Mouse (Mus musculus) neural tube, embryonic 13.5 days (tissue): ENCODE data around the gene Pax8. TPM values are rescaled to one million over a fixed set of nuclear protein-coding genes. Genes with fewer than 3 reads are reported as not detected.

Source experiments
- ATAC-seq: fragments of 200-750 bp; cut with Nextera tagmentation; 2 replicates; pipeline ENCODE4 v1.8.0; 2017; ENCODE audit warnings: low read depth, mild to moderate bottlenecking, moderate TSS enrichment, moderate library complexity
- H3K27ac ChIP-seq: fragments of 300-500 bp; sonication (generic); replicated peaks from 2 replicates; pipeline ENCODE4 v1.5.1; 2015; ENCODE audit warnings: moderate library complexity, mild to moderate bottlenecking, inconsistent platforms
- H3K27me3 ChIP-seq: fragments of 300-500 bp; sonication (generic); 2 replicates; pipeline ENCODE4 v1.6.1; 2015; ENCODE audit warnings: mild to moderate bottlenecking, inconsistent platforms
- H3K36me3 ChIP-seq: fragments of 300-500 bp; sonication (generic); 2 replicates; pipeline ENCODE4 v1.6.1; 2015; ENCODE audit warnings: mild to moderate bottlenecking, inconsistent platforms
- H3K4me1 ChIP-seq: fragments of 300-500 bp; sonication (generic); replicated peaks from 2 replicates; pipeline ENCODE4 v1.6.1; 2015; ENCODE audit warnings: inconsistent platforms
- H3K4me2 ChIP-seq: fragments of 300-500 bp; sonication (generic); 2 replicates; pipeline ENCODE4 v1.6.1; 2015; ENCODE audit warnings: inconsistent platforms, mild to moderate bottlenecking, moderate library complexity
- H3K4me3 ChIP-seq: fragments of 300-500 bp; sonication (generic); 2 replicates; pipeline ENCODE4 v1.5.1; 2015; ENCODE audit warnings: mild to moderate bottlenecking, inconsistent platforms
- H3K9ac ChIP-seq: fragments of 300-500 bp; sonication (generic); 2 replicates; pipeline ENCODE4 v1.6.1; 2015; ENCODE audit warnings: moderate library complexity, mild to moderate bottlenecking, inconsistent platforms
- H3K9me3 ChIP-seq: fragments of 300-500 bp; sonication (generic); 2 replicates; pipeline ENCODE4 v1.6.1; 2016; ENCODE audit warnings: inconsistent platforms
- WGBS: fragments of 180-500 bp; shearing (Covaris S2); methylation state at CpG from one replicate; pipeline ENCODE4 v1.1.7; 2015; 5-methylcytosine and 5-hydroxymethylcytosine counted together
- polyA plus RNA-seq: library from polyadenylated mRNA; unstranded; fragments of >200 nt; fragmentation: Nextera tagmentation; extraction: Ambion mirVana; gene quantifications from 2 replicates; pipeline ENCODE4 v1.2.1, GENCODE M21; 2015

Pax8 gene
- polyA plus RNA-seq, 1 experiment from 2014 or later, result 53.2 TPM

DNA sequence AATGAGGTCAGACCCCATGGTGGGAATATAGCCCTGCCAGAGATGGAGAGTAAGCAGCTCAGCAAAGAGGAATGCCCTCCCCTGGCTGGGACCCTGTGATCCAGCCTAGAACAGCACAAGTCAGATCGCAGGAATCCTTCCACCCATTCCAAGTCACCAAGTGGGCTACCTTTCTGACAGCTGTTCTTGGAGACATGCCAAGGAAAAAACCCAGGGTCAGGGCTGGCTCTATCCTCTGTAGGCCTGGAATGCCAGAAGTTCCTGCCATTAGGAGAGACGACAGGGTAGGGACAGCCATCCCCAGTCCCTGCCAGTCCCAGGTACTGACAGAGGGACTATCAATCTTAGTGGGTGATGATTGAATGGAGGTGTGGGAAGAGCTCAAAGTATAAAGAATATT lies 4.5 kb upstream of the Pax8 start:
- Histone ChIP-seq H3K36me3 (no peaks in the 10 kb centered on the region), H3K27me3 (peaks cover 37% of the 10 kb centered on the region), H3K4me3 (no peak overlapping the region), H3K4me1 (peaks cover 5% of the 10 kb centered on the region; the same call in 1 of the 2 replicates), H3K9me3 (no peaks in the 10 kb centered on the region), H3K27ac (no peak overlapping the region), H3K4me2 (no peak overlapping the region), H3K9ac (no peak overlapping the region)
- 48% methylated on average over 2 of the region's 2 CpGs for WGBS
- no peak for ATAC-seq

GRCm38 (mm10) chr2:24479151-24479550 lies 3.8 kb upstream of the Pax8 start:
- Histone ChIP-seq H3K4me3 (no peak overlapping the region), H3K27me3 (peaks cover 44% of the 10 kb centered on the region), H3K4me1 (peaks cover 12% of the 10 kb centered on the region), H3K27ac (no peak overlapping the region), H3K9me3 (no peaks in the 10 kb centered on the region), H3K36me3 (no peaks in the 10 kb centered on the region), H3K9ac (no peak overlapping the region), H3K4me2 (no peak overlapping the region)
- 7% methylated on average over 1 of the region's 1 CpGs for WGBS
- ATAC-seq, result no peak

DNA sequence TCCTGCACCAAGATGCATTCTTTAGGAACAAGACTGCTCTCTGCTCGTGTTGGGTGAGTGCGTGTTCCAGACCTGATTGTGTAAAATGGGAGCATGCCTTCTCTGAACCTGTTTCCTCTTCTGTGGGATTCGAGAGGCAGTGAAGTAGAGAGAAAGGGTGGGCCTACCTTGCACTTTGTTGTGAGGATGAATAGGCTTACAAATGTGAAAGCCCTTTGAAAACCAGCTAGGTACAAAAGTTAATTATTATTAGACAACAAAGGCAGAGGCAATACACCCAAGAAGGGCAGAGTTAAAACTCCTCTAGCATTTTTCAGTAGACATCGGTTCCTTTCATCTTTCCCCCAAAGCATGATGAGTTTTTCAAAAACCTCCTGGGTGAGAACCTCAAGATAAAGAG lies 3.2 kb upstream of the Pax8 start:
- Histone ChIP-seq H3K4me2 (no peak overlapping the region), H3K9me3 (no peaks in the 10 kb centered on the region), H3K4me1 (peaks cover 17% of the 10 kb centered on the region), H3K4me3 (no peak overlapping the region), H3K27me3 (peaks cover 50% of the 10 kb centered on the region), H3K36me3 (no peaks in the 10 kb centered on the region), H3K27ac (no peak overlapping the region), H3K9ac (no peak overlapping the region)
- 42% methylated on average over 4 of the region's 4 CpGs for WGBS
- ATAC-seq, result no peak

DNA sequence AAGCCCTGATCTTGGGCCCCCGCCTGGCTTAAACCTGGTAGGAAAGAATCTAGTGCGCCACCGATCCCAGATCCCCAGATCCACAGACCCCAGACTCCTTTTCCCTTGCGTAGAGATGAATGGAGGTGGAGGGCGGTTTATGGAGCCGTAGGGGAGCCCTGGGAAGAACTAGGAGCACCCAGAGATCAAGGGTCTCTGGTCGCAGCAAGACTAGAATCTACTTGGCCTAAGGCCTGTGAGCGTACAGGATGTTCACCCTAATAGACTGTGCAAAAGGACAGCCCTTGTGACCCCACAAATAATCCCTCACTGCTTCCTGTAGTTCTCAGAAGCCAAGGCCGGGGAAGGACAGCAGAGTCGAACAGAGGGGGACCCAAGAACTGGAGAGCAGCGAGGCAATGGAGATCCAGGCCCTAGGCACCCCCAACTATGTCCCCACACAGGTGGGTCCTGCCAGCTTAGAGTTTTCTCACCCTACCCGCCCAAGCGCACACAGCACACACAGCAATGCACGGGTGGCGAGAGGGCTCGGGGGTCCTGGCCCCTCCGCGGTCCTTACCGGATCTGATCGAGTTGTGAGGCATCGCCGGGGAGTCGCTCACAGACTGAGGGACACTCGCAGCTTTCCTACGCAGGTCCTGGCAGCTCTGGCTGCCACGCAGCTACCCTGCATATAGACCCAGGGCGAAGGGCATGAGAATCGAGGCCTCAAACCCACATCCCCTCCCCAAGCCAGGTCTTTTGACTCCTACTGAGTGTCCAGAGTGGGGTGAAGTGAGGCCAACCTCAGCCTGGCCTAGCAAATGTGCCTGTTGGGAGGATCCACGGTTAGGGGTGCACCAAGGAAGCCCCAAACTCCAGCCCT lies 653 bp downstream of the Pax8 start:
- Histone ChIP-seq H3K9ac (peak overlapping the region; percentile 79), H3K36me3 (no peaks in the 10 kb centered on the region), H3K4me3 (peak overlapping the region; percentile 50), H3K27me3 (peaks cover 79% of the 10 kb centered on the region), H3K27ac (peak overlapping the region; percentile 84), H3K4me2 (peak overlapping the region; percentile 55), H3K9me3 (no peaks in the 10 kb centered on the region), H3K4me1 (peaks cover 21% of the 10 kb centered on the region)
- ATAC-seq, result peak; percentile 53
- 13% methylated on average over 29 of the region's 29 CpGs for WGBS

DNA sequence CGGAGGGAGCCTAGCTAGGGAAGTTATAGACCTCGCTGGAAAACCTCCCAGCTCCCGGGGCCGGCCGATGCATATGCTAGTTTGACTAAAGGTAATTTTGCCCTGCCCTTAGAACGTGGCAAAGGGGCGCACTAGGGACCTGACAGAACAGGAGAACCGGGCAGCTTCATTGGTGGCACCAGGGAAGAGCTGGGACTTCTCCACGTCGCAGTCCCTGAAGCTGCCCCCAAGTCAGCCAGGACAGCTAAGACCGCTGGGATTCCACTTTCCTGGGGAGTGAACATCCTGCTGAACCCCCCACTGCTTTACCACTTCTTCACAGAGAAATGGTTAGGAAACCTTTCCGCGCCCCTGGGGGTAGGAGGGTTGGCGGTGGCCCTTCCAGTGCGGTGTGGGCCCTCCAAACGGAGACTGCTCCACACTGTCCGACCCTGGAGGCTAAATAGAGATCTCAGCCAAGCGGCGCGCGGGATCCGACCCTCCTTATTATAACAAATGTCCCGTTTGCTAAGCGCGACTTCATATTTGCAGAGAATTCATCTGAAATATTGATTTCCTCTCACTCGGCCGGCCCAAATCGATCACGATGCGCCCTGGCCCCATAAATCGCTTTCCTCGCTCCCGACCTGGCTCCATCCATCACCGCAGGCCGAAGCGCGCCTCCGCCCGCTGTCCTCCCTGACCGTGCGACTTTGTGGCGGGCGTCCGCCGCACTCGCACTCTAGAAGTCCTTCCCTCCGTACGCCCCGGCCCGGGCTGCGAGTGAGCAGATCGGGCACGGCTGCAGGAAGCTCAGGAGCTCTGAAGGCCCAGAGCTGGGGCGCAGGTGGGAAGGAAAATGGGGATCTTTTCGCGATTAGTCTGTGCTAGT lies 1.5 kb downstream of the Pax8 start:
- H3K9me3 ChIP-seq, result no peaks in the 10 kb centered on the region
- peak overlapping the region; percentile 50 for H3K4me3 ChIP-seq
- peak overlapping the region; percentile 84 for H3K27ac ChIP-seq
- H3K27me3 ChIP-seq, result peaks cover 81% of the 10 kb centered on the region
- H3K4me2 ChIP-seq, result peak overlapping the region; percentile 55
- ATAC-seq, result peak; percentile 70
- H3K36me3 ChIP-seq, result no peaks in the 10 kb centered on the region
- H3K4me1 ChIP-seq, result peaks cover 25% of the 10 kb centered on the region
- H3K9ac ChIP-seq, result peak overlapping the region; percentile 79
- under 1% methylated on average over 56 of the region's 56 CpGs for WGBS

DNA sequence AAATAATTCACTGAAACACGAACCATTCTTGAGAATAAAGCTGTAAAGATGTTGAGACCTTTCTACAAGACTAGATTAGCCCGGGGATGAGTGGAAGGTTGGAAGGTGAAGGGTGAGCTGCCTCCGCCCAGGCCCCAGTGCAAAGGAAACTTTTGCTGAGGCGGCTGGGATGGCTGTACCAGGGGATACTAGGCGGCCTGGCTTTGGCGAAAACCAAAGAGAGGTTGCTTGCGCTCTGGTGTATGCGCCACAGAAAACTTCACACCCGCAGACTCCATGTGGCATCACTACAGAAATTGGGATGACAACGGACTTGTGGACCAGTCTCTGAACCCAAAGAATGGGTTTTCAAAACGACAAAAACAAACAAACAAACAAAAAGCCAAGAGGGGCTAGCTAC lies 2.7 kb downstream of the Pax8 start:
- Histone ChIP-seq H3K36me3 (no peaks in the 10 kb centered on the region), H3K9me3 (no peaks in the 10 kb centered on the region), H3K27me3 (peaks cover 81% of the 10 kb centered on the region), H3K27ac (peak overlapping the region; percentile 84), H3K4me2 (peak overlapping the region; percentile 55), H3K4me1 (peaks cover 37% of the 10 kb centered on the region), H3K9ac (peak overlapping the region; percentile 79), H3K4me3 (peak overlapping the region; percentile 50)
- 4% methylated on average over 11 of the region's 11 CpGs for WGBS
- no peak for ATAC-seq

DNA sequence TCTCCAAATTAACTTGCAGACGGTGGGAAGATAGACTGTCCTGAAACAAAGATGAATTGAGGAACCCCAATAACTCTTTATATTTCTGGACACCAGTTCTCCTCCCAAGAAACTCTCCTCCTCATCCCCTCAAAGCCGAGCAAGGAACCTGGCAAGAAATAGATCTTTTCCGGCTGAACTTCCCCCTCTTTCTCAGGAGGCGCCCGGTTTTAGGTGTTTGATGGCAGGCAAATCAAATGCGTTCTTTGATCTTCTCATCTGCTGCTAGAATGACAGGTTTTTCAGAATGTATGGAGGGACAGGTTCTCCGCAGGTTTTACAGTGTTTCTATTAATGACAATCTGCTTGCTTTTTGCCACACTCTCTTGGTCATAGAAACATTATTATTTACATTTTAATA lies 3.3 kb downstream of the Pax8 start:
- peak overlapping the region; percentile 79 for H3K9ac ChIP-seq
- WGBS, result 3% methylated on average over 7 of the region's 7 CpGs
- H3K4me2 ChIP-seq, result peak overlapping the region; percentile 55
- no peak for ATAC-seq
- H3K36me3 ChIP-seq, result no peaks in the 10 kb centered on the region
- H3K4me1 ChIP-seq, result peaks cover 42% of the 10 kb centered on the region
- H3K4me3 ChIP-seq, result peak overlapping the region; percentile 50
- H3K27me3 ChIP-seq, result peaks cover 81% of the 10 kb centered on the region
- no peaks in the 10 kb centered on the region for H3K9me3 ChIP-seq
- H3K27ac ChIP-seq, result peak overlapping the region; percentile 46; the same call in 1 of the 2 replicates

DNA sequence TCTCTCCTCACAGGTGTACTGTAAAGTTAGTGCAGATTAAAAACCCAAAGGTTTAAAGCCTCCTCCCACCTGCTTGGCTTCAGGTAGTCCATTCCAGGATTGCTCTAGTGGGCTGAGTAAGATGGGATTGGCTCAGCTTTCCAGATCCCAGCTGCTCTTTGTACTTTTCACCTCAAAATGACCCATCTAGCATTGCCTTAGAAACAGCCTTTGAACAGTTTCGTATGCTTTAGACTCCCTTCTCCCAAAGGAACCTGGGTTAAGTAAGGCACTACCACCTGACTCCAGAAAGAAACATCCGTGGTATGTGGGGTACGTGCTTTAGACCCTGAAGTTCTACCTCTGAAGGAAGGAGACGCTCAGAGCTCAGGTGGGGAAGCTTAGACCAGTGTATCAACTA lies 6.3 kb downstream of the Pax8 start:
- ATAC-seq, result no peak
- Histone ChIP-seq H3K4me3 (peak overlapping the region; percentile 10; the same call in 1 of the 2 replicates), H3K9me3 (no peaks in the 10 kb centered on the region), H3K36me3 (no peaks in the 10 kb centered on the region), H3K4me1 (peaks cover 33% of the 10 kb centered on the region), H3K4me2 (peak overlapping the region; percentile 45), H3K9ac (peak overlapping the region; percentile 27), H3K27ac (no peak overlapping the region), H3K27me3 (peaks cover 54% of the 10 kb centered on the region)
- WGBS, result 61% methylated on average over 4 of the region's 4 CpGs

DNA sequence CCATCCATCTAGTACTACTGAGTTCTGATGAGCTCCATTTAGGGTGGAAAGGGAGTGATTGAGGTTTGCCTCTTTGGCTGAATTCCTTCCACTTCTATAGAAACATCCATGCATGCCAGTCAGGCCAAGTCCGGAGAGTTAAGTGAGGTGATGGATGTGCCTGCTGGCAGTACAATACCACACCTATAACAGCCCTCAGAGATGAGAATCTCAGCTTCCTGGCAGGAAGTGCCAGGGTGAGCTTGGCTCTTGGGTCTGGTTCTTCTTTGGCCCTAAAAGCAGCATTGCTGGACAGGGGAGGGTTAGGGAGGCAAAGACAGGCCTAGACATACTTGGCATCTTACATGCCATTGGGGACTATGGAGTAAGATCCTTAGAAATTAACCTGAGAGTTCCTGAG lies 7.0 kb downstream of the Pax8 start:
- ATAC-seq, result no peak
- Histone ChIP-seq H3K27ac (no peak overlapping the region; the same call in 1 of the 2 replicates), H3K9ac (peak overlapping the region; percentile 27; the same call in 1 of the 2 replicates), H3K9me3 (no peaks in the 10 kb centered on the region), H3K36me3 (no peaks in the 10 kb centered on the region), H3K4me2 (peak overlapping the region; percentile 45), H3K27me3 (peaks cover 47% of the 10 kb centered on the region), H3K4me3 (no peak overlapping the region; the same call in 1 of the 2 replicates), H3K4me1 (peaks cover 26% of the 10 kb centered on the region)
- WGBS, result 50% methylated on average over 1 of the region's 1 CpGs

DNA sequence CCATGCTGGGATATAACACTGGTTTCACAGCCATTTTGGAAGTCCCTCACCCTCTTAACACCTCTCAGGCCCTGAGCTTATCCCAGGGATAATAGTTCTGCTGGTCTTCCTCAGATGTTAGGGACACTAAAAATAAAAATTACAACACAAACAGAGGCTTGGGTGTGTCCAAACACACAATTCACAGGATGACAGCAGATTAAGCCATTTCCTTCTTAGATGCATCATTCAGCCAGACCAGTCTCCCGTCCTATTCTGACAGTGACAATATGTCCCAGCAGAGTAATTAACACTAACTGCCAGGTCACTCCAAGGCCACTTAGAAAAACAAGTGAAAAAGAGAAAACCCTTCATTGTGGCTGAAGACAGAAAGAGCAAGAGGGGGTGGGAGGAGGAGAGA lies 8.2 kb downstream of the Pax8 start:
- Histone ChIP-seq H3K4me1 (peaks cover 24% of the 10 kb centered on the region), H3K36me3 (no peaks in the 10 kb centered on the region), H3K9me3 (no peaks in the 10 kb centered on the region), H3K27ac (no peak overlapping the region), H3K27me3 (peaks cover 35% of the 10 kb centered on the region), H3K9ac (no peak overlapping the region), H3K4me2 (peak overlapping the region; percentile 27; the same call in 1 of the 2 replicates), H3K4me3 (no peak overlapping the region)
- WGBS, result 3% methylated on average over 1 of the region's 1 CpGs
- ATAC-seq, result no peak

- no peak overlapping the region for H3K4me2 ChIP-seq
- no peaks in the 10 kb centered on the region for H3K9me3 ChIP-seq
- no peak for ATAC-seq
- H3K4me1 ChIP-seq, result peaks cover 16% of the 10 kb centered on the region
- H3K9ac ChIP-seq, result no peak overlapping the region
- peaks cover 3% of the 10 kb centered on the region; the same call in 1 of the 2 replicates for H3K27me3 ChIP-seq
- H3K36me3 ChIP-seq, result no peaks in the 10 kb centered on the region
- no peak overlapping the region for H3K4me3 ChIP-seq
- 27% methylated on average over 2 of the region's 2 CpGs for WGBS
- H3K27ac ChIP-seq, result no peak overlapping the region
Observed at GRCm38 (mm10) chr2:24460808-24461127, 14.6 kb downstream of the Pax8 start.
